Mouse (Mus musculus) bone marrow, adult 2 months (tissue): ENCODE measurements around the gene Uck1. TPM values are rescaled to one million over a fixed set of nuclear protein-coding genes. Genes with fewer than 3 reads are reported as not detected.

ENCODE experiments used
- H3K27ac ChIP-seq: fragments of 200-500 bp; 2 replicates; pipeline ENCODE4 v1.5.1; 2012; ENCODE audit warnings: low read depth, mild to moderate bottlenecking, control low read depth, inconsistent platforms, low read length; ENCODE audit not compliant: control insufficient read depth, poor library complexity, insufficient read depth
- H3K4me1 ChIP-seq: fragments of 200-500 bp; 2 replicates; pipeline ENCODE4 v1.6.1; 2011; ENCODE audit warnings: low read length; ENCODE audit not compliant: control insufficient read depth, insufficient read depth
- H3K4me3 ChIP-seq: fragments of 200-500 bp; replicated peaks from 2 replicates; pipeline ENCODE3; 2011; ENCODE audit warnings: mild to moderate bottlenecking, low read depth, low read length, control low read depth; ENCODE audit not compliant: control insufficient read depth
- CTCF ChIP-seq: fragments of 200-500 bp; IDR thresholded peaks from 2 replicates; pipeline ENCODE4 v1.5.1; 2011; ENCODE audit warnings: low read length, control low read depth; ENCODE audit not compliant: control insufficient read depth, insufficient read depth
- POLR2A ChIP-seq: fragments of 200-500 bp; IDR thresholded peaks from 2 replicates; pipeline ENCODE4 v1.6.1; 2011; ENCODE audit warnings: low read depth, mild to moderate bottlenecking, control low read depth, low read length, borderline replicate concordance; ENCODE audit not compliant: control insufficient read depth
- WGBS: fragments of 180-500 bp; shearing (Covaris S2); methylation state at CpG from one replicate; pipeline ENCODE4 v1.1.7; 2018; 5-methylcytosine and 5-hydroxymethylcytosine counted together
- polyA plus RNA-seq: library from polyadenylated mRNA; stranded (reverse); fragments of >200 nt; gene quantifications from 2 replicates; pipeline ENCODE4 v1.2.4, GENCODE M21; 2011; ENCODE audit warnings: low replicate concordance; ENCODE audit not compliant: missing spikeins, insufficient read depth, insufficient read length

Gene Uck1
- polyA plus RNA-seq, 1 experiment = 19.6 TPM

GRCm38 (mm10) chr2:32207682-32208081 lies 52.3 kb downstream of the Uck1 start:
- 89% methylated on average over 1 of the region's 1 CpGs for WGBS
- TF ChIP-seq CTCF (no peak), POLR2A (no peak)
- H3K4me3 ChIP-seq = no peak overlapping the region
- H3K4me1 ChIP-seq = no peaks in the 10 kb centered on the region
- no peak overlapping the region for H3K27ac ChIP-seq

Other genes starting within 250 kb of the Uck1 start
- gene Fam78a, start 175.3 kb downstream of the Uck1 start, polyA plus RNA-seq = 11.4 and 12.5 TPM in 2 replicates
- not detected in 2 replicates for gene Plpp7, start 164.6 kb downstream of the Uck1 start, polyA plus RNA-seq
- 32.3 and 44.5 TPM in 2 replicates for gene Prrc2b, start 109.1 kb downstream of the Uck1 start, polyA plus RNA-seq
- 7.8 and 16.2 TPM in 2 replicates for gene Pomt1, start 23.6 kb downstream of the Uck1 start, polyA plus RNA-seq
- 26.6 and 39.8 TPM in 2 replicates for gene Golga2, start 27.2 kb upstream of the Uck1 start, polyA plus RNA-seq
- gene Swi5, start 27.9 kb upstream of the Uck1 start, polyA plus RNA-seq = 278 and 393 TPM in 2 replicates
- gene Ciz1, start 92.2 kb upstream of the Uck1 start, polyA plus RNA-seq = 71.7 and 127 TPM in 2 replicates
- gene Dnm1, start 93.2 kb upstream of the Uck1 start, polyA plus RNA-seq = 1.4 and 1.9 TPM in 2 replicates
- 28.0 and 39.6 TPM in 2 replicates for gene 1110008P14Rik, start 121.8 kb upstream of the Uck1 start, polyA plus RNA-seq
- gene Lcn2, start 128.1 kb upstream of the Uck1 start, polyA plus RNA-seq = 436 and 1,079 TPM in 2 replicates
- gene Ptges2, start 135.7 kb upstream of the Uck1 start, polyA plus RNA-seq = 3.6 and 15.0 TPM in 2 replicates
- 1.9 and 2.6 TPM in 2 replicates for gene Naif1, start 190.3 kb upstream of the Uck1 start, polyA plus RNA-seq
- 7.3 and 10.6 TPM in 2 replicates for gene Slc25a25, start 191.3 kb upstream of the Uck1 start, polyA plus RNA-seq